Mouse (Mus musculus) right cerebral cortex, postnatal 4 days (tissue): ENCODE data around the gene Rrm2.

ENCODE experiments used
- DNase-seq: peaks from one replicate; pipeline ENCODE4 v3.0.0-alpha.2; 2022

Gene Rrm2

DNA sequence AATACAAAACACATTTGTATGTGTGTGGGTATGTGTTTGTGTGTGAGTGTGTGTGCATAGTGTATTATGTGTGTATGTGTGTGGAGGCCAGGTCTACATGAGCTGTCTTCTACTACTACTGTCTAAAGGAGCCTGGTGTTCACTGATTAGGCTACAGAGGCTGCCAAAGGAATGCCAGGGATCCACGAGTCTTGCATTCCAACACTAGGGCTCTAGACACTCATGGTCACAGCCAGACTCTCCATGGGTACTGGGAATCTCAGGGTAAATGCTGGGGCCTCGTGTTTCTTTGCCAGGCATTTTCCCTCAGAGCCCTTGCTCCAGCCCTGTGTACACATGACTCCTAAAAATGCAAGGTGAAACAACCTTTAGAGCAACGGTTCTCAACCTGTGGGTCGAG, 45.6 kb downstream of the Rrm2 start:
- DNase-seq, result no peak

- DNase-seq, result peak; percentile 19
Measured at GRCm38 (mm10) chr12:24754693-24755092, 46.7 kb downstream of the Rrm2 start.

DNA sequence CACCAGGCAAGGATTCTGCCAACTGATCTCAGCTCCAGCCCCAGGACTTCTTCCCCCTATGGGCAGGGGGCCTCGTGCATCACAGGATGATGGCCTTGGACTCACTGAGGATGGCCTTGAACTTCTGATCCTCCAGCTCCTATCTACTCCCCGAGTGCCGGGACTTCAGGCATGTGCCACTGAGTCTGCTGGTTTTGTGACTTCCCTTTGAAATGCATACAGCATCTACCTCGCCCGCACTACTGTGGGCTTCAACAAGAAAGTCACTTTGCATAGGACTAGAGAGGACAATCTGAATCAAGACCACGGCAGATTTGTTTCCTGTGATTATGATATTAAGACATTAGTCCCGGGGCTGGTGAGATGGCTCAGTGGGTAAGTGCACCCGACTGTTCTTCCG, 47.4 kb downstream of the Rrm2 start:
- DNase-seq, result no peak

DNA sequence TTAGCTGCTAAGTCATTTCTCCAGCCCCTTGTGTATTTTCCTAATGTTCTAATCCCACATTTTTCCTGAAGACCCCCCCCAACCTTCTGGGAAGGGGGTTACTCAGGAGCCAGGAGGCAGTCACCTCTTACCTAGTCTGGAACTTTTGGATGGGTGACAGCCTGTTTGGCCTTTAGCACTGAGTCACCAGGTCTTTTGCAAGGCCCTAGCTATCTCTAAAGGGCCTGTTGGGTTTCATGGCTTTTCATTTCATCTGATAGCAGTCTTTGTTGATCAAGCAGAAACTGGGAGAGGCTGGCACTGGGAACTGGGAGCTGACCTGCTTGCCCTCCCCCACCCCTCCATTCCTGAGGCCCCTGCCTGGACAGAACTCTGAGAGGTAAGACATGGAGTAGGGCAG, 49.3 kb downstream of the Rrm2 start:
- DNase-seq, result no peak

DNA sequence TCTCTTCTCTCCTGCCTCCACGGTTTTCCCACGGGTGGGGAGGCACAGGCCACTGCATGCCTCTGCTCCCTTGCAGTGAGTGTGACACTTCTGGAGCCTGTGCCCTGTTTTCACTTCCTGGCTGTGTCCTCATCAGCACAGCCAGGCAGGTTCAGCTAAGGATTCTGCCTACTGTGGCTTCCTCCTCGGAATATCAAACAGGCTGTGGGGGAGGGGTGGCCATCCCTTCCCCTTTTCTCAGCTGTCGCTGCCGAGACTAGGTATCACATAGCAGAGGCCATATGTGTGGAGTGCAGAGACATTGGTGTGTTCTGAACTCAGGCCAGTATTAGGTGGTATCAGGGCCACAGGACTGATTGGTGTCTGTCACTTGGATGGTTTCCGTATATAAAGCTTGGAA, 50.3 kb downstream of the Rrm2 start:
- DNase-seq, result peak; percentile 70

- DNase-seq, result no peak
Measured at GRCm38 (mm10) chr12:24762253-24762652, 54.2 kb downstream of the Rrm2 start.
